Mouse (Mus musculus): ENCODE data around the gene Eno3. TPM values are rescaled to one million over a fixed set of nuclear protein-coding genes. Genes with fewer than 3 reads are reported as not detected.

The Eno3 gene
- polyA plus RNA-seq, 1 experiment from 2014 or later: 188 TPM

DNA sequence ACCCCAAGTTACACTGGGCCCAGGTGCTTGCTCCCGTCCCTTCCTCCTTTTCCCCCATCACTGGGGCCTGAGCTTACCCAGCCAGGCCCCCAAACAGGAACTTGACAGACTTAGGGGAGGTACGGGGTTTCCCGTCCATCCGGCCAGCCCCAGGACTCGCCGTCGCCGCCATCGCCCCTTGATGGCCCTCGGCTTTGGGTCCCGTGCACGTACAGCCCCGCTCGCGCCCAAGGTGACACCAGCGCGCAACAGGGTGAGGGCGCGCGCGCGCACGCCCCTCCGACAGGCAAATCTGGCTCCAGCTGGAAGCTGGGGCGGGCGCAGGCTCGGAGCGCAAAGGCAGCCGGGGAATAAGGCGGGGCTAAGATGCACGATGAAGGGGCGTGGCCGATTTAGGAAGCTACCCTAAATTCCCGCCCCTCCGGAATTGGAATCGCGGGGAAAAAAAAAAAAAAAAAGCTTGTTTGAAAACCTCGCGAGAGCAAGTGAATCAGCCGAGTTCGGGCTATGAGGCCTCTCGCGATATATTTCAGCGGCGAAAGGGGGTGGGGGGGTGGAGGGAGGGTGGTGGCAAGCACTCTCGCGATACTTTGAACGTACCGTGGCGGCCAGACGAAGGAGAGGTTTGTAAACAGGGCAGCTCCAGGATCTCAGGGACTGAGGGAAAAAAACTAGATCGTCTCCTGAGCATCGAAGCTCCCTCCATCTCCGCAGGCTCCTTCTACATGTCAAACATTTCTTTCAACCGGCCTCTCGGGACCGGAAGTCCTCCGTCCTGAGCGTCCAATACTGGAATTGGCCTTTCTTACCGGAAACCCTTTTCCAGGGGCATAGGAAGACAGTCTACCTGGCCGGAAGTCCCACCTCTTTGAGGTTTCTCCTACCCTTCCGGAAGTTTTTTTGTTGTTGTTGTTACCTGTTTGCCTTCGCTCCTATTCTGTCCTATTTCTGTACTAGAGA is 10.0 kb upstream of the Eno3 start, which contains the start of the genes Rnf167 and Slc25a11:
Gene Rnf167 (plus strand): TSS at position 545 of the 960 bp plus-strand sequence.
Gene Slc25a11 (minus strand): TSS at position 789 of the 960 bp plus-strand sequence.
- peak within 1 kb of the TSS; percentile 70 for H3K4me3 ChIP-seq
- under 1% methylated on average over 63 of the region's 63 CpGs for WGBS
- peaks cover 67% of the 10 kb centered on the region for H3K36me3 ChIP-seq
- H3K27me3 ChIP-seq (ENCODE audit: insufficient read depth, poor library complexity, severe bottlenecking): no peaks in the 10 kb centered on the region
- peak; percentile 99 for DNase-seq (ENCODE audit: low spot score)
- H3K27ac ChIP-seq: peak within 1 kb of the TSS; percentile 97
- H3K4me1 ChIP-seq: peaks cover 45% of the 10 kb centered on the region
- H3K9me3 ChIP-seq: no peaks in the 10 kb centered on the region

DNA sequence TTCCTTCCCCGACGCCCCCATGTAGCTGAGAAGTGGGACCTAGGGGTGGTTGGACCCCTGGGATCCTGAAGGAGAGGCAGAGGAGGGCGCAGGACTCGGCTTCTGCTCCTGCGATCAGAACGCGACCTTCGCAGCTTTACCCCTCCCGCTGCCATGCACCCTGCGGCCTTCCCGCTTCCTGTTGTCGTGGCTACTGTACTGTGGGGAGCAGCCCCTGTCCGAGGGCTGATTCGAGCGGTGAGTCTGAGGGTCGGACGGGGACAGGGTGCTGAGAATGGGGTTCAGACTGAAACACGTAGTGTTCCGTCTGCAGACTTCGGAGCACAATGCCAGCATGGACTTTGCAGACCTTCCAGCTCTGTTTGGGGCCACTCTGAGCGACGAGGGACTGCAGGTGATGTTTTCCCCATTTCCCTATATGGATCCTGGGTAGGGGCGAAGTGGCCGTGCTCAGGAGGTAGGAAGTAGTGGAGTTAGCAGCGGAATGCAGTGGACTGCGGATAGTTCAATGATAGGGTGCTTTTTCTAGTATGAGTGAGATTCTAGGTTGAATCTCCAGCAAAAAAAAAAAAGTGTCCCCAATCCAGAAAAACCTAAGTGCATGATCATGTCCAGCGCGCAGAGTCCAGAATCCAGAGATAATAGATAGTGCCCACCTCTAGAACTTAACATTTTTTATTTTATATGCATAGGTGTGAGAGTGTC is 9.1 kb upstream of the Eno3 start:
- H3K9me3 ChIP-seq: no peaks in the 10 kb centered on the region
- peak; percentile 79 for DNase-seq (ENCODE audit: low spot score)
- 3% methylated on average over 28 of the region's 28 CpGs for WGBS

DNA sequence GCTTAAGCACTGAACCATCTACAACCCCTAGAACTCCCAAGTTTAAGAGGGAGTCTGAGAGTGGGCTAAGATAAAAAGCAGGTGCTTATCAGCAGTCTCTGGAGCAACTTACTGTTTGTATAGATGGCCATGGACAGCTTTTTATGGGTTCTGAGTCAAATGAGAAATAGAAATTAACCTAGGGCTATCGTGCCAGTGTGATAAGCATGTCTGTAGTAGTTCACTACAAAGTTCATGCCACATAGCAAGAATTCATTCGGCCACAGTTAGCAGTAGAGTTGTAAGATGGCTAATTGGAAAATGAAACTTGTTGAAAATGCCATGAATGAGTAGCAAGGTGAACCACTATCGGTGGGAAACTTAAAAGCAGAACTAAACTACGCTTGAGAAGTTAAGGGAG is 8.5 kb upstream of the Eno3 start:
- Histone ChIP-seq H3K27ac (peak overlapping the region; percentile 97; the same call in 1 of the 2 replicates), H3K36me3 (peaks cover 68% of the 10 kb centered on the region), H3K9me3 (no peaks in the 10 kb centered on the region), H3K4me3 (peak overlapping the region; percentile 70), H3K4me1 (peaks cover 56% of the 10 kb centered on the region), H3K27me3 (ENCODE audit: insufficient read depth, poor library complexity, severe bottlenecking) (no peaks in the 10 kb centered on the region)
- DNase-seq (ENCODE audit: low spot score): no peak
- 72% methylated on average over 4 of the region's 4 CpGs for WGBS

More for the DNA sequence above, 9.1 kb upstream of the Eno3 start:
- peak overlapping the region; percentile 97 for H3K27ac ChIP-seq
- H3K4me1 ChIP-seq: peaks cover 53% of the 10 kb centered on the region
- H3K4me3 ChIP-seq: peak overlapping the region; percentile 70
- no peaks in the 10 kb centered on the region for H3K27me3 ChIP-seq (ENCODE audit: insufficient read depth, poor library complexity, severe bottlenecking)
- H3K36me3 ChIP-seq: peaks cover 73% of the 10 kb centered on the region

DNA sequence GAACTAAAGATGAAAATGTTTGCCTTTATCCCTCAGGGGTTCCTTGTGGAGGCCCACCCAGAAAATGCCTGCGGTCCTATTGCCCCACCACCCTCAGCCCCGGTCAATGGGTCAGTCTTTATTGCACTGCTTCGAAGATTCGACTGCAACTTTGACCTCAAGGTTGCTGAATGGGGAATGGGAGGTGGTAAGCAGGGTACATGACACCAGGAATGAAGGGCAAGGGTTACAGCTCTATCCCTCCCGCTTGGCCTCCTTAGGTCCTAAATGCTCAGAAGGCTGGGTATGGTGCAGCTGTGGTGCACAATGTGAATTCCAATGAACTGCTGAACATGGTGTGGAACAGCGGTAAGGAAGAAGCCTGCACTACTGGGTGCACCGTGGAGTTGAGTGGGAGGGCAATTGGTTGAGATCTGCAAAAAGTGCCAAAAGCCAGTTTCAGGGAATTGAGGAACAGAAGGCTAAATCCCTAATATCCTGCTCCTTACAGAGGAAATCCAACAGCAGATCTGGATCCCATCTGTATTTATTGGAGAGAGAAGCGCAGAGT is 7.7 kb upstream of the Eno3 start:
- H3K27ac ChIP-seq: no peak overlapping the region; the same call in 1 of the 2 replicates
- WGBS: 84% methylated on average over 8 of the region's 8 CpGs
- H3K36me3 ChIP-seq: peaks cover 62% of the 10 kb centered on the region
- peak overlapping the region; percentile 70 for H3K4me3 ChIP-seq
- H3K9me3 ChIP-seq: no peaks in the 10 kb centered on the region
- DNase-seq (ENCODE audit: low spot score): no peak
- H3K4me1 ChIP-seq: peaks cover 56% of the 10 kb centered on the region
- H3K27me3 ChIP-seq (ENCODE audit: insufficient read depth, poor library complexity, severe bottlenecking): no peaks in the 10 kb centered on the region

DNA sequence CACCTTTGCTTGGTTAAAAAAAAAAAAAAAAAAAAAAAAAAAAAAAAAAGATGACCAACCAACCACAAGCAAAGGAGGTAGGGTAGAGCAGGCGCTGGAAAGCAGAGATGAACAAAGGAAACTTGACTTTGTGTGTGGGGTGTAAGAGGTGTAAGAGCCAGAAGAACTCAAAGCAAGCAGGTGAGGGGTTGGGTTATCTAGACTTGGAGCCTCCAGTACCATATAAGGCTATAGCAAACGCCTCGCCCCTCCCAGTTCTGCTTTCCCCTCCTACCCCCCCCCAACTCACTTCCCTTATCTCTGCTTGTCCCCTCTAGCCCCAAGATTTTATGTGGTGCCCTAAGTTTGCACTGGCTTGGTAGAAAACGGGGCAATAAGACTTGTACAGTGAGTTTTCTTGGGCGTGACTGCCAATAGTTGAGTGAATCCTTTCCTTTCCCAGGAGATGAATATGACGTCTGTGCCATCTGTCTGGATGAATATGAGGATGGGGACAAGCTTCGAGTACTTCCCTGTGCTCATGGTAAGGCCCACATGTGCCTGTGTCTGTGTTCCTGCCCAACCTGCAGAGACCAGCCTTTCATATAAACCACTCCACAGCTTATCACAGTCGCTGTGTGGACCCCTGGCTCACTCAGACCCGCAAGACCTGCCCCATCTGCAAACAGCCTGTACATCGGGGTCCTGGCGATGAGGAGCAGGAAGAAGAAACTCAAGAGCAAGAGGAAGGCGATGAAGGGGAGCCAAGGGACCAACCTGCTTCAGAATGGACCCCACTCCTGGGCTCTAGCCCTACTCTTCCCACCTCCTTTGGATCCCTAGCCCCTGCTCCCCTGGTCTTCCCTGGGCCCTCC is 6.5 kb upstream of the Eno3 start:
- H3K36me3 ChIP-seq: peaks cover 49% of the 10 kb centered on the region
- WGBS: 73% methylated on average over 12 of the region's 12 CpGs
- H3K27me3 ChIP-seq (ENCODE audit: insufficient read depth, poor library complexity, severe bottlenecking): no peaks in the 10 kb centered on the region
- no peaks in the 10 kb centered on the region for H3K9me3 ChIP-seq
- DNase-seq (ENCODE audit: low spot score): no peak
- peak overlapping the region; percentile 27 for H3K4me3 ChIP-seq
- peak overlapping the region; percentile 62; the same call in 1 of the 2 replicates for H3K27ac ChIP-seq
- H3K4me1 ChIP-seq: peaks cover 51% of the 10 kb centered on the region

DNA sequence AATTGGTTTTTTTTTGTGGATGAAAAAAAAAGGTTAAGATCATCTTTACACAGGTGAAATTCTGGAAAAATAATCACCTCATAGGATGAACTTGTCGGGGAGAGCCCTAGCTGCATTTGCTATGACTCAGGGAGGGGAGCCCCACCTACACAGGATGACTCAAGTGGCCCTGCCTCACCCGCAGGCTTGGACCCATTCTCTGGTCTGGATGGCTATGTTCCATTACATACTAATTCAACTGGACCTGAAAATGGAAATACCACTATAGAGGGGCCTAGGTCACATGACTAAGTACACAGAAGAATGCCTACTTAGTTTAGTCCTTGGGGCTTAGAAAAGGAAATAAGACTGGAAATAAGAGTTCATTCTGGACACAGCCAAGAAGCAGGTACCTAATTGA is 5.6 kb upstream of the Eno3 start:
- 68% methylated on average over 2 of the region's 2 CpGs for WGBS
- H3K9me3 ChIP-seq: no peaks in the 10 kb centered on the region
- H3K4me1 ChIP-seq: peaks cover 51% of the 10 kb centered on the region
- H3K27ac ChIP-seq: no peak overlapping the region
- no peaks in the 10 kb centered on the region for H3K27me3 ChIP-seq (ENCODE audit: insufficient read depth, poor library complexity, severe bottlenecking)
- DNase-seq (ENCODE audit: low spot score): no peak
- peak overlapping the region; percentile 27; the same call in 1 of the 2 replicates for H3K4me3 ChIP-seq
- peaks cover 46% of the 10 kb centered on the region for H3K36me3 ChIP-seq

DNA sequence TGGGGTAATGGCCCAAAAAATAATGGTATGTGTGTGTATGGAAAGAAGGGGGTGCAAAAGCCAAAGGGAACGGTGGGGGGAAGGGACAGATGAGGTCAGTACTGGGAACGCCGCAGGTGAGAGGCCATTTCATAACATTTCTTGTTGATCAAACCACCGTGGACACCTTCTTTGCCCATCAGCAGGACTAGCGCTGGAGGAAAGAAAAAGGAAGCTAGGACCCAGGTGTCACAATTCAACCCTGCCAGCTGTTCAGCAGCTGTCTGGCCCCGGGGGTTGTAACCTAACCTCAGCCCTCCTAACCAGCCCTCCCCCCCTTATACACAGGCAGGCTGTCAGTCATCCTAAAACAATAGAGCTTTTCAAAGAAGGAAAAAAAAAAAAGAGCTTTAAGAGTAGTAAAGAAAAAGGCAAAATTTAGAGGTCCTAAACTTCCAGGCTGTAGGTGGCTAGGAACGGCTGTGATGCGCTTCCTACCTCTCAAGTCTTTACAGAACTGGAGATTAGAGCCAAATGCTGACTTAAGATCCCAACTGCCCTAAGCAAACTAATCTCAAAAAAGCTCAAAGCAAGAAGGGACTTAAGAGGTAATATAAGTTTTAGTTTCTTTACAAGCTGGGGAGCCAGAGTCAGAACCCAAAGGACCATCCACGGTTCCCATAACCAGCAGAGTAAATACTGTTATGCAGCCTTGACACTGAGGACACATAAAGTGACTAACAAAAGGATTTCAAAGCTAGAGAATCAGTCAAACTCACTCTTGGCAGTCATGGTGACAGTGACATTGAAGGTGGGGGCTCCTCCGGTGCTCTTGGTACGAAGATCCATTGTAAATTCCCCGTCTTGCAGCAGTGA is 4.7 kb upstream of the Eno3 start:
- Histone ChIP-seq H3K36me3 (peaks cover 46% of the 10 kb centered on the region), H3K27ac (peak overlapping the region; percentile 97; the same call in 1 of the 2 replicates), H3K4me3 (peak overlapping the region; percentile 100), H3K4me1 (peaks cover 59% of the 10 kb centered on the region), H3K27me3 (ENCODE audit: insufficient read depth, poor library complexity, severe bottlenecking) (no peaks in the 10 kb centered on the region), H3K9me3 (no peaks in the 10 kb centered on the region)
- DNase-seq (ENCODE audit: low spot score): peak; percentile 69
- WGBS: 69% methylated on average over 12 of the region's 12 CpGs

DNA sequence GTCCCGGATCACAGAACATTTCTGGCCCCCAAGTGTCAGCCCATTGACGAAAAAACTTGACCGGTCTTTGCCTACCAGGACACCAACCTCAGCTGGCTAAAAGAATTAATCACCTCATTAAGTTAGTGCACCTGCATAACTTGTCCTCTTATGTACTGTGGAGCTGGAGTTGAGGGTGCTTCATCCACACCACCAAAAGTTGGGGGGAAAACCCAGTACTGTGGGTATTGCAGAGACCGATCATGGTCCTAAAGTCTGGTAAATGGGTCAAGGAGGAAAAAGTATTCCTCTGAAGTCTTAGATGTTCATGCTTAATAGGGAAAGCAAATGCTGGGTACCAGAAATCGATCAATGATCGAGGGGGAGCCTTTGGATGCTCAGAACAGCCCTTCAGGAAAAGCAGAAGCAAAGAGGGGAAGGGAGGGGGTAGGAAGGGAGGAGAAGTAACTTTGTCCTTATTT is 4.1 kb upstream of the Eno3 start:
- no peak for DNase-seq (ENCODE audit: low spot score)
- 52% methylated on average over 6 of the region's 6 CpGs for WGBS
- H3K9me3 ChIP-seq: no peaks in the 10 kb centered on the region
- H3K27ac ChIP-seq: peak overlapping the region; percentile 97
- peaks cover 48% of the 10 kb centered on the region for H3K36me3 ChIP-seq
- H3K4me3 ChIP-seq: peak overlapping the region; percentile 100
- no peaks in the 10 kb centered on the region for H3K27me3 ChIP-seq (ENCODE audit: insufficient read depth, poor library complexity, severe bottlenecking)
- H3K4me1 ChIP-seq: peaks cover 63% of the 10 kb centered on the region

DNA sequence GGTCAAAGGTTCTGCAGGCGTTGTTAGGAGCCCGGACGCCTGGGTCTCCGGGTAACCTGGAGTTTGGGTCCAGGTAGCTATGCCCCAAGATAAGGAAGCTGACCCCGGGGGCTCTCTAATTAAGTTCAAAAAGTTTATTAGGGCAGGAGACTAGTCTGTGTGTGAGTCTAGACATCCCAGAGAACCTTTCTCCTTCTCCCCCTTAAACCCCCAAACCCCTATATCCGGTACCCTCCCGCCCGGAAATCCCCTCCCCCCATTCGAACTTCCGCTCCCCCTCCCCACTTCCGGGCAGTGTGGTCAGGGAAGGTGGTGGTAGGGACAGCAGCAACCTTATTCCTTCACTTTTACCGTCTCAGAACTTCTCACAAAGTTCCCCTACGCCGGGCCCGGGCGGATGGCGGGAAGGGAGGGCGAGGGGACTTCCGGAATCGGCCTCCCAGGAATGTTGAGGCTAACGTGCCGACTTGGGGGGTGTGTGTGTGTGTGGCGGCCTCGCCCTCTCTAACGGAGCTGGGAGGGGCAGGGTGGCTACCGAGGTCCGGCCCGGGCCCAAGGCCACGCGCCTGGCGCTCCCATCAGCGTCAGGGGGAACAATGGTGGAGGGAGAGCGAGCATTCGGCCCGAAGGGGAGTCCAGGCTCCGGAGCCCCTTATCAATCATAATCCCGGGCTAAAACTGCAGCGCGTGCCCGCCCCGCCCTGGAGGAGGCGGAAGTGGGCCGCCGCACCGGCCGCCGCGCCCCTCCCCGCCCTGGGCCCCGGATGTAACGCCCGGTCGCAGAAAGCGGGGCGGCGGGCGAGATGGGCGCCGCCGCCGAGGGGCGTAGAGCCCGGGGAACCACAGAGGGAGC is 3.4 kb upstream of the Eno3 start:
- peak overlapping the region; percentile 100 for H3K4me3 ChIP-seq
- WGBS: under 1% methylated on average over 60 of the region's 63 CpGs

DNA sequence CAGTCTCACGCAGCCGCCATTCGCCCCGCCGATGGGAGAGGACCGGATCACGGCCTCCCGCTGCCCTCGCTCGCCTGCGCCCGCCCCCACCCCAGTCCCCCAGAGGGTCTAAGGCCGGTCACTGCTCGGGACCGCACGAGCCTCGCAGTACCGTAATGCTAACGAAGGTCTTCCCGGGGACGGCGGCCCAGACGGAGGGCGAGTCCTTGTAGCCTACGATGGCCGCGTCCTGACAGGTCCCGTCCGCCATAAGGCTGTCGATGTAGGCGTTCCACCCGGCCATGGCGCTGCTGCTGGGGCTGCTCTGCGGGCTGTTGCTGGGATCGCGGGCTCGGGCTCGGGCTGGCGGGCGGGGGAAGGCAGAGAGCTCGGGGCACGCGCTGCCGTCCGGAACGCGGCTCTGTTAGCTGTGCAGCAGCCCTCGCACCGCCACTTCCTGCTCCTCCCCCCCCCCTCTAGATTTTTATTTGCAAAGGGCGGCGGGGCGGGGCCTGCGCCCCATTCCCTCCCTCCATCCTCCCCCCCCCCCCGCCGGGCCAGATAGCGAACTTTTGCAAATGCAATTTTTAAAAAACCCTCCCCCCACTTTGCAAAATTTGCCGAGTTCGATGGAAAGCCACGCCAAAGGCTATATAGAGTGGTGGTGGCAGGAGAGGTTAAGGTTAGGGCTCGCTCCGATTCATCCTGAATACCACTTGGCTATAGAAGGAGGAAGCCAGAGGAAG is 2.6 kb upstream of the Eno3 start, which contains the start of gene Pfn1:
Gene Pfn1 (minus strand): TSS at position 447 of the 725 bp plus-strand sequence.
- Histone ChIP-seq H3K27ac (peak within 1 kb of the TSS; percentile 97), H3K4me1 (peaks cover 62% of the 10 kb centered on the region), H3K4me3 (peak within 1 kb of the TSS; percentile 100), H3K27me3 (ENCODE audit: insufficient read depth, poor library complexity, severe bottlenecking) (no peaks in the 10 kb centered on the region), H3K9me3 (no peaks in the 10 kb centered on the region), H3K36me3 (peaks cover 49% of the 10 kb centered on the region)
- under 1% methylated on average over 60 of the region's 61 CpGs for WGBS
- DNase-seq (ENCODE audit: low spot score): peak; percentile 92

More for the DNA sequence above, 3.4 kb upstream of the Eno3 start:
- Histone ChIP-seq H3K36me3 (peaks cover 49% of the 10 kb centered on the region), H3K27me3 (ENCODE audit: insufficient read depth, poor library complexity, severe bottlenecking) (no peaks in the 10 kb centered on the region), H3K9me3 (no peaks in the 10 kb centered on the region), H3K27ac (peak overlapping the region; percentile 97), H3K4me1 (peaks cover 63% of the 10 kb centered on the region)
- peak; percentile 90 for DNase-seq (ENCODE audit: low spot score)
